Mouse (Mus musculus) cerebellum, adult 11-12 months (tissue): Measurements from ENCODE around the gene Rxylt1.

Experiments used
- DNase-seq: peaks from one replicate; pipeline ENCODE4 v3.0.0; 2022

The Rxylt1 gene

GRCm38 (mm10) chr10:122096980-122097844 lies at the start of gene Rxylt1:
Gene Rxylt1 (minus strand): TSS chr10:122097371.
- DNase-seq = peak; percentile 97

DNA sequence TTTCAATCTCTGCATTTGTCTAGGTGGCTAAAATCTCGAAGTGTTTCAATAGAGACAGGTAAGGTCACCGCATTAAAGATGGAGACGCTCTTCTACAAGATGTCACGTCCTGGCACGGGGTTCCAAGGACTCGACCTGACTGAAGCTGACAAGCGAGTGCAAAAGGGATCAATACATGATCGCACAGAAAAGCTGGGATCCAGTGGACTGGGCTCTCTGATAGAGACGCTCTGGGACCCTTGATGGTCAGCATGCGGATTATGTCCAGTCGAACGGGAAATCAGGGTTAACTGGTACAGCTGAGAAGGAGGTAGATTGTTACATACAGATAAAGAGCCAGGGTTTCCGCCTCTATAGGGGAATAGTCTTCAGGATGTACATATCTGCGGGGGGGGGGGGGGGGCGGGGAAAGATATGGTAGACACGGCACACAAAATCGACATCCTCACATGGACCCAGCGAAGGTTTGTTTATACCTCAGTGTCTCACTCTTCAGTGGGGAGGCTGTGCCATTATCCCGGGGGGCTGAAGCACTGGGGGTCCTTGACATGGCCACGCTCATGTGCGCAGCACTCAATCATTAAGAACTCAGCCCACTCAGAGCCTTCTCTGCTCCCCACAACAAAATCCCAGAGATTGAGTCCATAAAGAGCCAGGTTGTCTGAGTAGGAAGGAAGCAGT lies 24.3 kb upstream of the Rxylt1 start:
- no peak for DNase-seq

- DNase-seq = no peak
Observed at GRCm38 (mm10) chr10:122120500-122121289, 23.5 kb upstream of the Rxylt1 start.

DNA sequence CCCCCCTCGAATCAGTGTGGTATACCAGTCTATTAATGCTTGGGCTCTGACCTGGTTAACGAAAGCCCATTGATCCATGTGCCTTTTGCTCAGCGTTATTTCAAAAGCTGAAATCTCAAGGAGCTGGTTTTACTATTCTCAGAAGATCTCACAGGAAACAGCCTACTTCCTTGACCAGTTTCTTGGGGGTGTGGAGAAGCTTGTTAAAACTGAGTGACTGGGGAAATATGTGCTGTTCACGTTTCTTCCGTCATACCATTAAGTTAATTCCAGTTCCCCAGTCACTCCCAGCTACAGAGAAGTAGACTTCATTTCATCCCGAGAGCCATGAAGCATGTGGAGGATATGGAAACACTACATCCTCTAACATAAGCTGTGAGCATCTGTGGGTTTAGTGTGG lies 22.3 kb upstream of the Rxylt1 start:
- DNase-seq = no peak

DNA sequence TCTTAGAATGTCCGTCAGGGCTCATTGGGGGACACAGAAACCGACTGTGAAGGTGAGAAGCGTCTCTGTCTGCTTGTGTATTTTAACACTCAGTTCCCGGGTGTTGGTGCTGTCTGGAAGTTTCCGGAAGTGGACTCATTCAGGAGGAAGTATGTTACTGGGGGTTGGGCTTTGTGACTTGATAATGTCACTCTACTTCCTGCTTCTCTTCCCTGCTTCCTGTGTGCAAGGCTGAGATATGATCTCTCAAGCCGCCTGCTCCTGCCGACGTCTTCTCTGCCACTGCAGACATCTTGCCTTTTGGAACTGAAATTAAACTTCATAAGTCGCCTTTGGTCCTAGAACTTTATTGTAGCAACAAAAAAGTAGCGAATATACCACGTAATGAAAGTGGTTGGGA lies 19.5 kb upstream of the Rxylt1 start:
- DNase-seq = no peak

DNA sequence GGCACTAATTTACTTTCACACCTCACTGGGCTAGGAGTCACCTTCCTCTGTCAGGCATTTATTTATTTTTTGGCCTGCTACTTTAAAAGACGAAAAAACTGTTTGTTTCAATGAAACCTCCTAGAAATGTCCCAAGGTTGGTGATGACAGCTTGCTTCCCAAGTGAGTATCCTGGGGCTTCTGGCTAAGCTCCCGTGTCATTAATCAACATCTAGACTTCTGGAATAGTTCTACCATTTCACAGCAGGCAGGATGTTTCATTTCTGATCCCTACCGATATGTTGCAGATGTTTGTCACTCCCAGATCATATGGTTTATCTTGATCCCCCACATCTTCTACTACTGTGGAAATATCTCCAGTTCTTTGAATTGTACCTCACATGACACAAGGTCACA lies 9.5 kb upstream of the Rxylt1 start:
- DNase-seq = no peak

- DNase-seq = no peak
Observed at GRCm38 (mm10) chr10:122105889-122106632, 8.9 kb upstream of the Rxylt1 start.

- DNase-seq = no peak
Observed at GRCm38 (mm10) chr10:122105407-122105806, 8.2 kb upstream of the Rxylt1 start.

DNA sequence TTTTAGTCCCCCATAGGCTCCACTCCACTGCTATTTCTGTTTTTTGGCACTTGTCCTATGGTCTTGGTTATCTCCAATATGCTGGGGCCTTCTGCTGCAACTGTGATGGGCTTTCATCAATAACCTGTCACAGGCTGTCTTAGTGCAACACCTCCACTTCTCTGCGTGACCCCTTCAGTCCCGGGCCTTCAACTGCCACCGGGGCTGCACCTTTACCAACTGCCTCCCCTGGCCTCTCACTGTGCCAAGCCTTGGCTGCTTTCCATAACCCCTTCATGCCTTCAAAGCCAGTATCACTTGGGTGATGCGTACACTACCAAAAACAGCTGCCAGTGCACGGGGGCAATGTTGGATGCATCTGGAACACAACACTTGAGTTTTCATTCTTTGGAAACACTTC lies 5.5 kb upstream of the Rxylt1 start:
- DNase-seq = no peak

DNA sequence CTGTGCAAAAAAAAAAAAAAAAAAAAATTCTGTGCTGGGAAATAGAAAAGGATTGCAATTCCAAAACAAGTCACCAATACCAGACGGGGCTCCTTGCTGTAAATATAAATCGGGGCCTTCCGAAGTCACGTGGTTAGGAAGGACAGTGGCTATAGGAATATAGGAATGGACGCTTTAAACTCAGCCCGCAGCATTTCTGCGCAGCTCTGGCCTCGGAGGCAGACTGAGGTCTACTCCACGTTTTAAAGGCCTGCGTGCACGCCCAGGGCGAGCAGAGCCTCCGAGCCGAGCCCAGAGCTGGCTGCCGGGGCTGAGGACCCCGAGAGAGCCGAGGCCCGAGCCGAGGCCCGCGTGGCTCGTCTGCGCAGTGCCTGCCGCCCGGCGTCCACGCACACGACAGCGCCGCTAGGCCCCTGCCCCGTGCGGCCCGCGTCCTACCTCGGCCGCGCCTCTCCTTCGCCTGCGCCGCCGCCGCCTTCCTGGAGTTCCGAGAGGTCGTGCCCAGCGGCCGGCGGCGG lies 650 bp downstream of the Rxylt1 start:
- DNase-seq = no peak

GRCm38 (mm10) chr10:122090472-122090871 lies 6.7 kb downstream of the Rxylt1 start:
- no peak for DNase-seq

- DNase-seq = no peak
Observed at GRCm38 (mm10) chr10:122081352-122081751, 15.8 kb downstream of the Rxylt1 start.

- DNase-seq = no peak
Observed at GRCm38 (mm10) chr10:122069153-122069552, 28.0 kb downstream of the Rxylt1 start.

- no peak for DNase-seq
Observed at GRCm38 (mm10) chr10:122055826-122056225, 41.3 kb downstream of the Rxylt1 start.

- no peak for DNase-seq
Observed at GRCm38 (mm10) chr10:122054535-122054934, 42.6 kb downstream of the Rxylt1 start.

DNA sequence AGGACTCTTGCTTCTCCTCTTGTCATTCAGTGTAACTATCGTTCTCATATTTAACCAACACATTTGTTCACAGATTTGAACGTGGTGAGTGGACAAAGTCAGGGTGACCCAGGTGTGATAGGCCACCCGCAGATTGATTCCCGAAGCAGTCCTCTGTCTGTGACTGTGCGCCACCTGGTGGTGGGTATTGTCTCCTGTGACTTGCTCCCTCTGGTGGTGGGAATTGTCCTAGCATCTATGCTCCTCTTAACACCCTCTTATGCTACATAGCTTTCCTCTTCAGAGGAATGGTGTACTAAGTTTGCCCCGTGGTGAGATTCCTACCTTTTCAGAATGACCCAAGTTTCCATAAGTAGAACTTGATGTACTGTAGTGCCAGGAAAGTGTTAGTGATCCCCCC lies 45.3 kb downstream of the Rxylt1 start:
- DNase-seq = peak; percentile 47

DNA sequence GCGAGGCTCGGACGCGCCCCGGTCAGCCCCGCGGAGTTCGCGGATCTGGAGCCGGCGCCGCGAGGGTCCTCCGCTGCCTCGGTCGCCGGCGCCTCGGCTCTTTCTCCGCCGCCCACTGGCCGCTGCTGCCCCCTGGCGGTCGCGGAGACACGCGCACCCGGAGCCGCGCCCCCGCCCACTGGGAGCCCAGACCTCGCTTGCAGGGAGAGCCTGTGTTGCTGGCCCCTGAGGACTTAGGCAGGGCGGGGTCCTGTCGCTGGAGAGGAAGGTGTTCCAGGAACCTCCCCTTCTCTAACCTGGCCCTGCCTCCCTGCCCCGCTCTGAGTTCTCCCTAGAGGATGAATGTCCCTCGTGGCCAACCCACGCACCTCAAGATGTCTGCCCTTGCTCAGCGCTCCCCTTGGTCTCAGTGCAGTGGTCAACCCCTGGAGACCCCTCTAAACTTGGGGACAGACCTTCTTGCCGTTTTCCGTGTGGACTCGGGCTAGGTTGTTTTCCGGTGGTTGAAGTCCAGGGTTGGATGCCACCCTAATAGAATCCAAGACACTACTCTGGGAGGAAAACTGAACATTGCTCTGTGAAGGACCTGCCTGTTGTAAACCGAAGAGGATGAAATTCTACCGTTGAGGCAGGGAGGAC lies 49.3 kb downstream of the Rxylt1 start:
- peak; percentile 29 for DNase-seq

- DNase-seq = peak; percentile 12
Observed at GRCm38 (mm10) chr10:122046904-122047726, 50.1 kb downstream of the Rxylt1 start, which contains the start of gene Srgap1. Gene Srgap1 (minus strand): TSS chr10:122047315.

DNA sequence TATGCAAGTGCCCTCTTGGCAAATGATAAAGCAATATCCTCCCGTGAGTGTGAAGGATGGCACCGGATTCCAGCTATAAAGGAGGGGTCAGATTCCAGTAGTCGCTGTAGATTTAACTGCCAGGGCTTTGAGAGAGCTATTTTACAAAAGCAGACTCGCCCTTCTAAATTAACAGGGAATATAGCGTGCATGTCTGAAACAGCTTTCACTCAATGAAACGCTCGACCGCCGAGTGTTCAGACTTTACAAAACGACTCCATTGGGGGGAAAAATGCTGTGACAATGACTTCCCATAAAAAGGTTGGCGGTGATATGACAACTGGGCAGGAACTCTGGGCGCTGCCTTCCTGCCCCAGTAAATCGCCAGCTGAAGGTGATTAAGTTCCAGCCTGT lies 50.7 kb downstream of the Rxylt1 start:
- no peak for DNase-seq

GRCm38 (mm10) chr10:122045946-122046345 lies 51.2 kb downstream of the Rxylt1 start:
- DNase-seq = no peak

DNA sequence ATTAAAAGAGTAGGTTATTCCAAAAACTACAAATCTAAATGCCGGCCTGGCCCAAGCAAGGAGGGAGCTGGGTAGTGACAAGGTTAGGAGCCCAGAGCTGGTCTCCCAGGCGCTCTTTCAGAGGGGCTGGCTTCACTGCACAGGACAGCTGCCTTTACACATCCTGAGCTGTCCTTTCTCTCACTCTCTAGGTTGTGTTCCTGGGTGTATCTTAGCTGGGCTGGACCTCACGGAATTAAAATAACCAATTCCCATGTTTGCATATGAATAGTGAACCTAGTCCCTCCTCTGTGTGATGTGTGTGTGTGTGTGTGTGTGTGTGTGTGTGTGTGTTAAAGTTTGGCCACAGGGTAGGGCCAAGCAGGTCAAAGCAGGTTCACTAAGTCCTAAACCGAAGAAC lies 52.2 kb downstream of the Rxylt1 start:
- no peak for DNase-seq
